Mouse (Mus musculus): ENCODE measurements around the gene Fam189a1.

Fam189a1 gene

DNA sequence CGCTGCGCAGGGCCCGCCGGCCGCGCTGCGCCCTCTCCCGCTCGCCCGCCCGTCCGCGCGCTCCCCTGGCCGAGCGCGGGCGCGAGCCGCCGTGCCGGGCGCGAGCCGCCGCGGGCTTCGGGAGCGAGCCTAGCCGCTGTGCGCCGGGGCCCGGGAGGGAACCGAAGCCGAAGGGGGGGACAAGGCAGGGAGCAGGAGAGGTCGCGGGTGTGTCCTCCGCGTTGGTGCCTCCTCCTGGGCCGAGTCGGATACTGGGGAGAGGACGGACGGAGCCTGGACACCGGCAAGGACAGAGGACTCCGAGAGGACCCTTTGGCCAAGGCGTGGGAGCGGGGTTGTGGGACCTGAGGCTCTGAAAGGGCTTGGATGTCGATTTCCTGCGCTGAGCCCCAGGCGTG lies at the start of gene Fam189a1:
Fam189a1 (minus strand) TSS at position 57 of the 398 bp plus-strand sequence.
- DNase-seq: peak; percentile 66 to 75

DNA sequence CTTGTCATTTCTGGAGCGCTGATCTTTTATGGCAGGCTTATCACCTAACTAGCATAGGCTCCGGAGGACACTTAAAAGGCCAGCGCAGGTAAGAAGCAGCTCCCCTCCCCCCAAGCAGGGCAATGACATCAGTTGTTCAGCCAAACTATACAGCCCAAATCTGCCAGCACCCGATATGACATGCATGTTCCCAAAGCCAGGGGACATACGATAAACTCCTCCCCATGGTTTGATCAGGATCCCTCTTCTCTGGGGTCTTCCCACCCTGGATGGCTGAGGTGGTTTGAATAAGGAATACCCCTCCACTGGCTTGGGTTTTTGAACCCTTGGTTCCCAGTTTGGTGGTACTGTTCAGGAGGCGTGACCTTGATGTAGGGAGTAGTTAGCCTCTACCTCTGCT lies 49.7 kb upstream of the Fam189a1 start:
- DNase-seq: no peak

DNA sequence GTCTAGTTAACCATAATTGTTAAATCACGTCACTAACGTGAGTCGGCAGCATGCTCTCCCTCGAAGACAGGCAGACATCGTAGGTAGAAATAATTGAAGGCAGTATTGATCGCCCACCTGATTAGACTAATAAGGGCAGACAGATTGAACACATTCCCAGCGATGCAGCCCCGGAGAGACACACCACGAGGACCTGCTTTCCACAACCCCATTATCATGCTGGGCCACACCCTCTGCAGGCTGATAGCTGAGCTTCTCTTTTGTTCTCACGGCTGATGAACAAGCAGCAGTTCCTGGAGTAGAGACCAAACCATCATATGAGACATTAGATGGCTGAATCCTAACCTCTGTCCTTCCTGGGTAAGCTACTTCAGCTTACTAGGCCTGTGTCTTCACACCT lies 46.3 kb upstream of the Fam189a1 start:
- no peak for DNase-seq

DNA sequence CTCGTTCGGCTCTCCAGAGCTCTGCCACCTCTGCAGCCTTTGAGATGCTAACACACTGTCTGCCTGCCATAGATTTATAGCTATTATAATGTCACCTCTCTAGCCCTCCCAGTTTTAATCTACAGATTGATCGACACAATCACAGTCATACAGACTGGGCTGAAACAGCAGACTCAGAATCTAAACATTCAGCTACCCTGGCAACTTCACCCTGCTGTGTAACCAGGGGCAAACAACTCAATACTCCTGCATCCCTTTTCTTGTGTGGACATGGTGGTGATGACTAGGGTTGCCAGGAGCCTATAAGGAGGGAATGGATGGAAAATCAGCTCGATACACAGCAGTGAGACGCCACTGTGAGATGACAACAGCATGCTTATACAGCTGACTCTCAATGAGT lies 24.3 kb upstream of the Fam189a1 start:
- no peak for DNase-seq

DNA sequence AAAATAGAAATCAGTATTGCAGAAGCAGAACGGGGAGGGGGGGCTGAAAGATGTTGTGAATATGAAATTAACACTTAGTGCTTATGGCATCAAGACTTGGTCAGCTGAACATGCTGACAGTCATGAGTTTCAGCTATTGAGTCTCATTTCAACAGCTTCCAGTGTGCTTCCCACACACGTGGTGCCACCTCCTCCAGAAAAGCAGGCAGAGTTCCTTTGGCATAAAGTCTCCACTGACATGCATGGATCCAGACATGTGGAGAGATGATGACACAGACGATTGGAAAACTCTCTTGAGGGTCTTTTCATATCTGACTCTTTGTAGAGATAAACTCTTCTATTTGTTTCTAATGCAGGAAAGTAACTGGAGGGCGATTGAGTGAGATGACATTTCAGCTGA lies 14.4 kb upstream of the Fam189a1 start:
- DNase-seq: no peak

DNA sequence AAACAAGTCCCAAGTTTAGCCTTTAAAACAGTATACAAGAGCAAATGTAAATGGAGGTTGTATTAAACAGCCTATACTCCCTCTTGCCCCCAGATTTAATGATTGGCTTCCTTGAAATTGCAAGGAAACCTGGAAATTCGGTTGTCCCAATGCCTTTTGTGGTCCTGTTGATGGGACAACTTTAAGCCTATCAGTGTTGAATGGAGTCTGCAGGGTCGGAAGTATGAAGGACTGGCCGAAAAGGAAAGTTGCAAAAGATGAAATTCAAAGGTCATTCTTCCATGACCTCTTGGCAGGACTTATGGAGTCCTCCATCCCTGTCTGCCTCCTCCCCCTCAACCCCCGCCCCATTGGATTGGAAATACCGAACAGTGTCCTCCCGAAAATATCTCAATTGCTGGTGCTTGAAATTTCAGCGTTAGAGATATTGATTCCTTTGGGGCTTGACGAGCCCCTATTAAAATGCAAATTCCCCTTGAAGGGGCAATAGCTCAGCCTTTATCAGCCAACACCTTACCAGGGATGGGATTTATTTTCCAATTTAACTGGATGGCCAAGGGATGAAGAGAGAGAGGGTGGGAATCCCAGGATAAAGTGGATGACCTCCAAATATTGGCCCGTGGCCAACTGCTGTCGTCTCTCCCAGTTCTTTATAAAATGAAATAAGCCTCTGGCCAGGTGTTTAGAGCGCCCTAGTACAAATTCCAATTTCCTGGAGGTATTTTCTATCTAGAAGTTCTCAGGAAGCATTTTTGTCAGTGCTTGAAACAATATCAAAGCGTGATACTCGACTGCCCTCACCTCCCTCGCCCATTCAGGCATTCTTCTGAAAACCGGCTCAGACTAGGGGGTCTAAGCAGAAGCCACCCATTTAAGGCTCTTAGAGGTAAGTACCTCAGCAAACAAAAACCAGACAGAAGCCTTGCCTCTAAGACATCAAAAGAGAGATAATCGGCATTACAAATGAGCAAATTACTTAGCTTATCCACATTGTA lies 958 bp upstream of the Fam189a1 start:
- peak; percentile 26 to 38 for DNase-seq

DNA sequence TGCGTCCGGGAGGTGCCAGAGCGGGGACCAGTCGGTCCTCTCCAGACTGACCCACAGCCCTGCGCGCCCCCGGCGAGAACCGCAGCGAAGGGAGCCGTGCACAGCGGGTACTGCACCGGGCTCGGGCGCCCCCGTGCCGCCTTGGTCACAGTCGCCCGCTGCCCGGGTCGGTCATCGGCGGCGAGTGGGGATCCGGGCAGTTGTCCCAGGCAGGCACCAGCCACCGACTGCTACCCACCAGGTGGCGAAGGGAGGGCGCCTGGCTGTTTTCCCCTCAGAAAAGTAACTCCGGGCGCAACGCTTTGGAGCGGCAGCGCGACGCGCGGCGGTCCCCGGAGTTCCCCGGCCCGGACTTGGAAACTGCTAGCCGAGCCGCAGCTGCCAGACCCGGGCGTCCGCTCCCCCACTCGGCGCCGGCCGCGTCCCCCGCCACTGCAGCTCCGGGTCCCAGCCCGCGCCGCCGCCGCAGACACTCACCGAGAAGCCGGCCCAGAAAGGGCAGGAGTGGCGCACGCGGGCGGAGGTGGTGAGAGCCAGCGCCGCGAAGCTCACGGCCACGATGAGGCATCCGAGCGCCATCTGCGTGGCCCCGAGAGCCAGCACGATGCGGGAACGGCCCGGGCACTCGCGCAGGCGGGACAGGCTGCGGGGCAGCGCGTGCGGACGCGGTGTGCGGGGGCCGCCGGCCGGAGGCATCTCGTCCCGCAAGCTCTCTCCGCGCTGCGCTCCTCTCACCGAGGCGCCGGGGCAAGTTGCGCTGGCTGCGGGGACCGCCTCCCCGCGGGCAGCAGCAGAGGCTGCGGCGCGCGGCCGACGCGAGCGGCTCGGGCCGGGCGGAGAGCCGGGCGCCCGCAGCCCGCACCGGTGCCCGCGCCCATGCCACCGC lies 499 bp downstream of the Fam189a1 start:
- DNase-seq: peak; percentile 82 to 83

DNA sequence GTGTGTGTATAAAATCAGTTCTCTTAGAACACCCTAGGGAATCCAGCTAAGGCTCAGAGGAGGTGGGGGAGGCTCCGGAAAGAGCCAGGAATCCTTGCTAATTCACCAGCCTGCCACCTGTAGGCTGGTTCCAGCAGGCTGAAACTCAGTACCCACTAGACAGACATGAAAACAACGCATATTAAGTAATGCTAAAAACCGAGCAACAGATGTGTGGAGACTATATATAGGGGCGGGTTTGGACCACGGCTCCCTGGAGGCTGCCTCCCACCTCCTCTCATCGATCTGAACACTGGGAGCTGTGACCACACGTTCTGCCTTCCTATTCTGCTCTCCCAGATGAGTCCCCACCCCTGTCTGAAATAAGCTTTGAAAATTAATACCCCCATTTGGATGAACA lies 1.8 kb downstream of the Fam189a1 start:
- DNase-seq: peak in 1 of 2 experiments; percentile 20

DNA sequence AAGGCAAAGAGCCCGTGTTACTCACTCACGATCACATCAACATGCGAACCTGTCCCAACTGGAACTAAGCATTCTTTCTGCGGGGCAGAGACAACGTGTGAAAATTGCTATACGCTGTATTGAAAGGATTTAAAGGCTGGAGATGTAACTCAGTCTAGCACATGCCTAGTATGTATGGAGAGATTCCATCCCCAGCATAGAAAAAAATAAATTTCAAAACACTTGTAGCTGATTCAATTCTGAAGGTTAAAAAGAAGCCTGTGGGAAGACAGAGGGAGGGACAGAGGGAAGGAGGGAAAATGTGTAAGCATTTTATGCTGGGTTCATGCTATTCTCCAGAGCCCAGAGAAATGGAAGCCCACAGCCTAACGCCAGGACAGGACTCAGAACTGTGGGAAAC lies 2.5 kb downstream of the Fam189a1 start:
- no peak for DNase-seq

DNA sequence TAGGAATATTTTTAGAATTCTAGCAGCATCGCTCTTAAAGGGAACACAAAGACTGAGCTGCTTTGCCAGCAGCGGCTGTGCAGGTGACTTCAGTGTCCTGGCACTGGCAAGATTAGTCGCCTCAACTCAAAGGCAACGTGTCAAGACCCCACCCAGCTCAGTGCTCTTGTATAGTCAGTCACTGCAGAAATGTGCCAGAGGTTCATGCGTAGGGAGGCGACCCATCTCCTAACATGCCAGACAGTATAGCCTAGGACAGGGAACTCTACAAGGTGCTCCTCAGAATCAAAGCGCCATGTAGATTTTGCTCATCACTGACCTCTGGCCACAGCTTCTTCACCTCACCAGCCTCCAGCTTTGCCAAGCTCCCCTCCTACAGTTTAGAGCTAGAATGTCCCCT lies 4.8 kb downstream of the Fam189a1 start:
- no peak for DNase-seq

DNA sequence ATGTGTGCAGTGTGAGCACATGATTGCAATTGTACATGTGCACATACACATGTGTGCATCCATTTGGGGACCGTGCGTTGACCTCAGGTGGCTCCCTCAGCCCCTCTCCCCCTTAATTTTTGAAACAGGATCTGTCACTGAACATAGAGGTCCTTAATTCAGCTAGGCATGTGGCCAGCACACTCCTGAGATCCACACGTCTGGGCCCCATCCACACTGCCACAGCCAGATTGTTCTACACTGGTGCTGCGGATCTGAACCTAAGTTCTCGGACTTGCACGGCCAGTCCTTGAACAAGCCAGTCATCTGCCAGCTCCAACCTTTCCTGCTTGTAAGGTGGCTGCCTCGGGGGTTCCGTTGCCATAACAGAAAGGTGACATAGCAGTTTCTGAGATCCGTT lies 7.3 kb downstream of the Fam189a1 start:
- DNase-seq: no peak

DNA sequence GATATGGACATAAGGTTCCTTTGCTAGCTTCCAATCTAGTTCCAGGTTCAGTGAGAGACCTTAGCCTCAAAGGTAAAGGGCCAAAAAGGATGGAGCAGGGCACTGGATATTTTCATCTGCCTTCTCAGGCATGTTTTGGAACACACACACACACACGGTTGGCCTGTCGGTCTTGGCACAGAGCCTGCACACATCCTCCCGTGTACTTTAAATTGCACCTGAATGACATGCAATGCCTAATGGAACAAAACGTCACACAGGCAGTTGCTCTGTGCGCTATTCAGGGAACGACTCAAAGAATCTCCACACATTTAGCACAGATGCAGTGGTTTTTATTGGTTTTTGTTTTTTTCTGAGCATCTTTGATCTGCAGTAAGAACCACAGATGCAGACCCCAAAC lies 11.5 kb downstream of the Fam189a1 start:
- peak; percentile 58 to 63 for DNase-seq

DNA sequence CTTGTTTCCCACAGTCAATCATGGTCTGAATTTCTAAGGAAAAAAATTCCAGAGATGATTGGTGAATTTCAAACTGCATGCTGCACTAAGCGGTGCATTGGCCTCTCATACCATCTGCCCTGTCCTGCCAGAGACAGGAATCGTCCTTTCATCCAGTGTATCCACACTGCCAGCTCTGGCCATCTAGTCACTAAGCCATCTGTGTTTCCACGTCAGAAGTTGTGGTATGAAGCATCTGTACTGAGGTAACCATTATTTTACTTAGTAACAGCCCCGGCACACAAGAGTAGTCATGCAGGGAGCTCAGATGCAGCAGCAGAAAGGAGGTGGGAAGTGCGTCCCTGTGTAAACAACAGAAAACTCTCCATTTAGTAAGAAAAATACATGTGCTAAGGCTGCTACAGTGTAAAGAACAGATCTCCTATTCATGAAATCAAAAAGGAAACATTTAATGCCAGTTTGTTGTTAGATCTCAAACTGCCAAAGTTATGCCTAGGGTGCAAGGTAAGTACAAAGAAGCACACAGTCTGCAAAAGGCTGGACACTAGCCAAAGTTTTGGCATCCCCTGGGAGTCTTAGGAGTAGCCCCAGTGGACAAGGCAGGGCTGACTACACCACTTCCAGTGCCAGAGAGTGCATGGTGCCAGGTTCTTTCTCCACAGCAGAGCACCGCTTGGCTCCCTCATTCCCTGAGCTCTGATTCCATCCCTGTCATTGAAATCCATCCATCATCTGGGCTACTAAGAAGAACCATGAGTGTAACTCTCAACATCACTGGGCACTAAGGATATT lies 14.3 kb downstream of the Fam189a1 start:
- peak; percentile 76 to 82 for DNase-seq

DNA sequence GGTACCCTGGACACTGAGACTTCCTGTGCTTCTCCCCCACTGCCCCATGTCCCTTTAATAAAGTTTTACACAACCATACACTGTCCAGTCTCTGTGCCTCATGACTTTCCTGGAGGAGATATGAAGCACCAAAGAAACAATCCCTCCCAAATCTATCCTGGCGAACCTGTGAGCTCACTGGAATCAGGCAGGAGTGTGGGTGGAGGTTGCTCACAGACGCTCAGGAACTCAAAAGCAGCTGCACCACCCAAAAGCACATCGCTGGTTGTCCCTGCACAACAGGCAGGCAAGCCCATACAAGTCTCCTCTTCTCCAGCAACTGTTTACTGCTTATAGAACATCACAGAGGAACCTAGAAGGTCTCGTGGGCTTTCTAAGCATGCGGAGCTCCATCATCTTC lies 15.5 kb downstream of the Fam189a1 start:
- DNase-seq: no peak

DNA sequence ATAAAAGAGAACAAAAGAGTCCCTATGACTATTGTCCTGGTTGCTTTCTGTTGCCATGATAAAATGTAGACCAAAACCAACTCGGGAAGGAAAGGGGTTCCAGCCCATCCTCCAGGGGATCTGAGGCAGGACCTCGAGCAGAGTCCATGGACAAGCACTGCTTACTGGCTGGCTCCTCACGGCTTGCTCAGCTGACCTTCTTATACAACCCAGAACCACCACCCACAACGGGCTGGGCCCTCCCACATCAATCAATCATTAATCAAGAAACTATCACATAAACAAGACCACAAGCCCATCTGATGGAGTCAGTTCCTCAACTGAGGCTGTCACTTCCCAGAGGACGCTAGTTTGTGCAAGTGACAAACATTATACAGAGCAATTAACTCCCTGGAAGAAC lies 16.3 kb downstream of the Fam189a1 start:
- DNase-seq: no peak

DNA sequence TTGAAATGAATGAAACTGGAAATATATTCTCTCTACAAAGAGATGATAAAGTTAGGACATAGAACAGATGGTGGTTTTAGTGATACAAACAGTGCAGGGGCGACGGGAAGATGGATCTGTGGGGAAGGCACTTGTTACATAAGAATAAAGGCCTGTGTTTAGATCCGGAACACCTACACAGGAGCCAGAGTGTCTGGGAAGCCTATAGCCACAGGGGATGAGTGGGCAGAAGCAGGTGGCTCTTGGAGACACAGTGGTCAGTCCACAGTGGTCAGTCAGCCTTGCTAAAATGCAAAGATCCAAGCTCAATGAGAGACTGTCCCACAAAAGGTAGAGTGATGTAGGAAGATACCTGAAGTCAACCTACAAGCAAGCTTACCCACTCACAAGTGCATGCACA lies 32.6 kb downstream of the Fam189a1 start:
- no peak for DNase-seq

DNA sequence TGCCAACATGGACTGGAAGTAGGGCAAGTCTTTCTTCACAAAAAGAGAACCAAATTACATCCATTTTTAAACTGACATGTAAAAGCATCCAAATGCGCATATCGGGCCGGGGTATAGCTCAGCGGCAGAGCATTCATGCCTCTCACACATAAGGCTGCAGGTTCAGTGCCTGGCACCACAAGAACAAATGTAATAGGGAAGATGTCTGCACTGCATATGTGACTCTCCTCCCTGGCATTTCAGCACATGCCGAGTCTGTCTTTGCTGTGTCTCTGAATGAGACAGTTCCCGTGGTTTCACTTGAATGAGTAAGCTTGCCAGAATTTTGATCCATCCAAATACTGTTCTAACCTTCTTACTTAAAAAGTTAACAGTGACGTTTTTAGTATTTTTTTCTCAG lies 39.5 kb downstream of the Fam189a1 start:
- no peak for DNase-seq

DNA sequence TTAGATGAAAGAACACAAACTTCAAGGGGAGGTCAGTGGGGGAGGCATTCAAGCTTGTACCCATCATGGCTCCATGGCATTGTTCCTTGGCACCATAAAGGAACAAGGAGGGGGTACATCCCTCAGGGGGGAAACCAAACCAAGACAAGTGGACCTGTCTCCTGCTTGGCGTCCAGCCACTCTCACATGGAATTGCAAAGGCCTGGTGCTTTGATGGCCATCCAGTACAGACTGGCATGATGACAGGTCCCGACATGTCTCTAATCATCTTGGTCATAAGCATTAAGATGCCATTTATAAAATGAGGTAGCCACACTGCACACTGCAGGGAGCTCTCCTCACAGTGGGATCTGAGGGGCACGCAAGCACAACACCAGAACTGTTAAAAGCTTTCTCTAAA lies 41.0 kb downstream of the Fam189a1 start:
- peak; percentile 48 to 66 for DNase-seq

DNA sequence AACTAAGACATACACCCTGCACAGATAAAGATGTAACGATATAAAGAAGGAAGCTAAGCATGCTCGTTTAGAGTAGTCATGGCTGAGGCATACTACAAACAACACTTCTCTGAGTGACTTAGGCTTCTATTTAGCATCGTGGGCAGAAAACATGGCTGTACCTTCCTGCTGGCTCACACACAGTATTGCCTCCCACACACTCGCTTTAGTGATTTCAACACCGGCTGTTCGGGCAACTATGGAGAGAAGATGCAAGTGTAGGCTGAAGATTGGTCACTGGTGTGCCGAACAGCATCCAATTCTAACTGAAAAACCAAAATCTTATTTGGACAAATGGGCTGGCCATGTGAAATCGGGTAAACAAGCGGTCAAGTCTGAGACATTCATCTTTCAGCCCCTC lies 44.7 kb downstream of the Fam189a1 start:
- no peak for DNase-seq

DNA sequence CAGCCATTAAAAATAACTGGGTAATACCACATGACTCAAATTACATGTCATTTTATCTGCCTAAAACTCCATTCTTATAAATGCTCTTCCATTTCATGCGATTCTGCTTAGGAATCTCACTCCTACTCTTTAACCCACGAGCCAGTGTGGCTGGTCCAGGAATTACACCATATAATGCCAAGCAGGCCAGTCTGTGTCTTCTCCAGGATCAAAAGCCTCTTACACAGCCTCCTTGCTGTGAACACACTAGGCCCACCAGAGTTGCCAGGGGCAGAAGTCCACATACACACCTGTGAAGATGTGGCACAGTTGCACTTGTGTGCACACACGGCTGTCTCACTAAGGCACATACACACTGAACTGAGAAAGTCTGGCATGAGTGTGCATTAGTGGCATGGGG lies 50.8 kb downstream of the Fam189a1 start:
- DNase-seq: peak; percentile 53 to 55

DNA sequence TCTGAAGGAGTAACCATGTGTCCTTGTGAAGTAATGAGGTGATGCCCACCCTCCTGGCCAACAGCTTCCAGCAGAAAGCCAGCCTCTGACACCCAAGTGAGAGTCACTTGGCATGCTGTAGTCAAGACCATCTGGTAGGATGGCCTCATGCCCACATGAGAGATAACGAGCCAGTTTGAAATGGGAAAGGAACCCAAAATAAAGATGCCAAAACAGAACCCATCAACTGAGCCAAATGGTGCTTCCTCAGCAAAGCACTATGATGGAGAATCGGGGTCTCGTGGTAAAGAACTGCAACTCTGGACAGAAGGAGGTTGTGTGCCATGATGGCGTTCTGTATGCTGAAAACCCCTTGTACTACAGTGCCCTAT lies 51.3 kb downstream of the Fam189a1 start:
- DNase-seq: peak; percentile 96

DNA sequence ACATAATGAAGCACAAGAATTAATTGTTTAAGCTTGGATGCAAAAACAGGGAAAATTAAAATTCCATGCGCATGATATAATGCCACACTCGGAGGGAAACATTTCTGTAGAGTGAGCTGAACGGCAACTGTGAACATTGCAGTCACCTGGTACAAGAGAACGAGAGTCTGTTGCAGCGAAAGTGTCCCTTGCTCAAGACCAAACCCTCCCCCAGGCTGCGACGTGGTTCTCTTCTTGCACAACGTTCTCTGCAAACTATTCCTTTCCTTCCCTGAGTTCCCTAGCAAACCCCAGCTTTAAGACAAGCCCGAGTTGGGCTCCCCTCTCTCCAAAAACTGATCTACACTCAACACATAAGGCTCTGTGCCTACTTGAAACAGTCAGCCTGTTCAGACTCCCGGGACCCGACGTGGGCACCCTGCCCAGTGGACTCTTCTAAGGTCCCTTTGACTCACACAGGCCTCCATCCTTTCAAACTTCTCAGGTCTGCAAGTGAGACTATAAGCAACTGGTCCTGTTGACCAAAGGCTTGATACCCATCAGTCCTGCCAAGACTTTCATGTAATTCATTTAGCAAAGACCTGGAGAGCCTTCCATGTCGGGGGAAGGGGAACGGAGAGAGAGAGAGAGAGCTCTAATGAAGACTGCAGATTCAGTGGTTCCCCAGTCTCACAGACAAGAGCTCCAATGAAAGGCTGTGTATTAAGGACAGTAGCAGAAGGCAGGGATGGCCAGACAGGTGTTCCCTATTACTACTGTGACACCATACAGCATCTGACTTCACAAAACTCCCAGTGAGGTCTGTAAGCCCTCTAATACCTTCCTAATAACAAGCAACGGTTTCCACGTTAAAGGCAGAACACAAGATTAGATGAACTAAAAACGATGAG lies 51.9 kb downstream of the Fam189a1 start:
- peak; percentile 65 for DNase-seq

Measured in cerebellum, postnatal 10 days (tissue).